Mouse (Mus musculus) midbrain, embryonic 16.5 days (tissue): ENCODE results near the gene Gm2056. TPM values are rescaled to one million over a fixed set of nuclear protein-coding genes. Genes with fewer than 3 reads are reported as not detected.

Source experiments
- polyA plus RNA-seq: library from polyadenylated mRNA; unstranded; fragments of >200 nt; fragmentation: Nextera tagmentation; extraction: Ambion mirVana; gene quantifications from 2 replicates; pipeline ENCODE4 v1.2.1, GENCODE M21; 2015

Gm2056 gene
- polyA plus RNA-seq, 1 experiment from 2014 or later, result not detected

Other genes with a start within 250 kb of the Gm2056 start
- not detected in 2 replicates for gene Gm21936, start 231.5 kb upstream of the Gm2056 start, polyA plus RNA-seq
- not detected in 2 replicates for gene BB287469, start 210.4 kb upstream of the Gm2056 start, polyA plus RNA-seq
- gene Gm2001, start 184.7 kb upstream of the Gm2056 start, polyA plus RNA-seq, result not detected in 2 replicates
- not detected in 2 replicates for gene Gm2016, start 152.9 kb upstream of the Gm2056 start, polyA plus RNA-seq
- not detected in 2 replicates for gene Gm2022, start 131.6 kb upstream of the Gm2056 start, polyA plus RNA-seq
- not detected in 2 replicates for gene Gm2035, start 107.1 kb upstream of the Gm2056 start, polyA plus RNA-seq
- gene Gm2042, start 72.9 kb upstream of the Gm2056 start, polyA plus RNA-seq, result not detected in 2 replicates
- gene Gm2075, start 15.2 kb upstream of the Gm2056 start, polyA plus RNA-seq, result not detected in 2 replicates
- not detected in 2 replicates for gene Gm6803, start 8.2 kb upstream of the Gm2056 start, polyA plus RNA-seq
- not detected in 2 replicates for gene Gm16368, start 56.7 kb downstream of the Gm2056 start, polyA plus RNA-seq
- gene Gm10436, start 155.1 kb downstream of the Gm2056 start, polyA plus RNA-seq, result not detected in 2 replicates
- gene Gm8332, start 223.1 kb downstream of the Gm2056 start, polyA plus RNA-seq, result not detected in 2 replicates
- not detected in 2 replicates for gene Gm5662, start 247.5 kb downstream of the Gm2056 start, polyA plus RNA-seq